Mouse (Mus musculus) stomach, postnatal 0 days (tissue): Measurements from ENCODE around the gene Fer.

ENCODE experiments used
- CTCF ChIP-seq: IDR thresholded peaks from 2 replicates; pipeline ENCODE4 v1.5.1; 2016; ENCODE audit warnings: antibody characterized with exemption, low read depth, mild to moderate bottlenecking, moderate library complexity
- EP300 ChIP-seq: optimal IDR thresholded peaks from 2 replicates; pipeline ENCODE3; 2016; ENCODE audit warnings: antibody characterized with exemption

GRCm38 (mm10) chr17:64041771-64042170, 178.9 kb downstream of the Fer start:
- TF ChIP-seq EP300 (no peak), CTCF (no peak)
